Mouse (Mus musculus) lung, postnatal 0 days (tissue): Measurements from ENCODE around the gene Kif5c. TPM values are rescaled to one million over a fixed set of nuclear protein-coding genes. Genes with fewer than 3 reads are reported as not detected.
A peak's percentile ranks its signal among the peaks of the same experiment; 100 is the strongest.

ENCODE experiments used
- ATAC-seq: fragments of 200-750 bp; cut with Nextera tagmentation; 2 replicates; pipeline ENCODE4 v1.8.0; 2017; ENCODE audit warnings: moderate library complexity
- DNase-seq: peaks from one replicate; pipeline ENCODE4 v3.0.0-alpha.2; 2016; ENCODE audit warnings: low spot score
- H3K27ac ChIP-seq: fragments of 300-500 bp; sonication (generic); 2 replicates; pipeline ENCODE4 v1.5.1; 2014; ENCODE audit warnings: antibody characterized with exemption, mild to moderate bottlenecking, low read length, mixed read lengths
- H3K27me3 ChIP-seq: fragments of 300-500 bp; sonication (generic); replicated peaks from 2 replicates; pipeline ENCODE4 v1.6.1; 2014; ENCODE audit warnings: low read length, mixed read lengths; ENCODE audit not compliant: insufficient read depth
- H3K36me3 ChIP-seq: fragments of 300-500 bp; sonication (generic); 2 replicates; pipeline ENCODE4 v1.6.1; 2014; ENCODE audit warnings: low read length, mixed read lengths; ENCODE audit not compliant: insufficient read depth
- H3K4me1 ChIP-seq: fragments of 300-500 bp; sonication (generic); 2 replicates; pipeline ENCODE4 v1.6.1; 2014; ENCODE audit warnings: antibody characterized with exemption, low read depth, low read length, mixed read lengths; ENCODE audit not compliant: insufficient read depth
- H3K4me2 ChIP-seq: fragments of 300-500 bp; sonication (generic); replicated peaks from 2 replicates; pipeline ENCODE4 v1.6.1; 2014; ENCODE audit warnings: low read depth, mild to moderate bottlenecking, low read length, moderate library complexity, mixed read lengths
- H3K4me3 ChIP-seq: fragments of 300-500 bp; sonication (generic); 2 replicates; pipeline ENCODE4 v1.5.1; 2014; ENCODE audit warnings: low read depth, low read length
- H3K9ac ChIP-seq: fragments of 300-500 bp; sonication (generic); replicated peaks from 2 replicates; pipeline ENCODE4 v1.6.1; 2014; ENCODE audit warnings: low read depth, mild to moderate bottlenecking
- H3K9me3 ChIP-seq: fragments of 300-500 bp; sonication (generic); 2 replicates; pipeline ENCODE4 v1.6.1; 2016; ENCODE audit warnings: low read length, mixed read lengths
- CTCF ChIP-seq: IDR thresholded peaks from 2 replicates; pipeline ENCODE4 v1.5.1; 2016; ENCODE audit warnings: antibody characterized with exemption, mild to moderate bottlenecking
- EP300 ChIP-seq: IDR thresholded peaks from 2 replicates; pipeline ENCODE4 v1.6.1; 2016; ENCODE audit warnings: antibody characterized with exemption, mild to moderate bottlenecking, control low read depth
- WGBS: fragments of 180-500 bp; shearing (Covaris S2); extraction: QIAGEN DNeasy Blood & Tissue Kit; methylation state at CpG from one replicate; pipeline ENCODE4 v1.1.7; 2014; 5-methylcytosine and 5-hydroxymethylcytosine counted together
- polyA plus RNA-seq: library from polyadenylated mRNA; unstranded; fragments of >200 nt; fragmentation: Nextera tagmentation; extraction: Ambion mirVana; gene quantifications from 2 replicates; pipeline ENCODE4 v1.2.1, GENCODE M21; 2015

The Kif5c gene
- polyA plus RNA-seq, 1 experiment from 2014 or later = 0.17 TPM

DNA sequence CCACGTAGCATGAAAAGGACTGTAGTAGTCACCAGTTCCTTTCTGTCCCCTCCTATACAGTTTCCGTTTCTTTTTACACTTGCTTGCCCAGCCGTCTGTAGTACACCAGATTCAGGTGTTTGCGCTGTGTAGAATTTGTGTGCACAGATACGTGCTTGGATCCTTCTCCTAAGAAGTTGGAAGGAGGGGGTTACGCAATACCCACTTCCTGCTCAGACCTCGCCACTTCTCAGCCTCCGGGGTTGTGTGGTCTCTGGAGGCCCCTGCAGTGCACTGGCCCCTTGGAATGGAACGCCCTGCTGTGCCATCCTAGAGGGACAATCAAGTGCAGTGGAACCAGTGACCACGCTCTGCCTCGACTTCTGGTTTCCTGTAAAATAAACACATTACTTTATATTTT, 152.1 kb downstream of the Kif5c start:
- 32% methylated on average over 11 of the region's 11 CpGs for WGBS
- no peaks in the 10 kb centered on the region for H3K36me3 ChIP-seq
- TF ChIP-seq EP300 = no peak
- no peak for TF ChIP-seq CTCF
- peak overlapping the region; percentile 23; the same call in 1 of the 2 replicates for H3K4me2 ChIP-seq
- H3K27ac ChIP-seq = no peak overlapping the region
- H3K9ac ChIP-seq = no peak overlapping the region
- no peak overlapping the region for H3K4me3 ChIP-seq
- DNase-seq = peak; percentile 30
- 0 out of 2 replicates have a peak, but pooled peaks cover 8% of the 10 kb centered on the region for H3K27me3 ChIP-seq
- H3K4me1 ChIP-seq = no peaks in the 10 kb centered on the region; the same call in 1 of the 2 replicates
- ATAC-seq = peak; percentile 63
- no peaks in the 10 kb centered on the region for H3K9me3 ChIP-seq

- H3K4me2 ChIP-seq = no peak overlapping the region
- DNase-seq = no peak
Observed at GRCm38 (mm10) chr2:49773194-49773931, 154.3 kb downstream of the Kif5c start.

DNA sequence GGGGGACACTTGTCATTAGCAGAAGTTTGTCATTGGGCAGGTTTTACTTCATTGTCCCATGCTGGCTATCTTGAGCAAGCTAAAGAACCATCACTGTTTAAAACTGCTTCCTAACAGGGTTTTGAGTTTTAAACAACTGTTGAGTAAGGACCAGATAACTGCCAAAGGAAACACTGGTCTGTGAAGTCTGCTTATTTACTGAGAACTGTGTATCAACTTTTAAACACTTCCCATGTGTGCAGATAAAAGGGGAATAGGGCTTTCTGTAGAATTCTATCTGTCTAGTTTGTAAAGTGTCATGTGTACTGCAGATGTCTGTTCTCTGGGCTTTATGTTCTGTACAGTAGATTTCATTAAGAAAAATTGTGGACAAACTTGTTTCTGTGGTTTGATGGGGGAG, 155.1 kb downstream of the Kif5c start:
- no peaks in the 10 kb centered on the region for H3K36me3 ChIP-seq
- H3K4me2 ChIP-seq = no peak overlapping the region
- H3K4me3 ChIP-seq = no peak overlapping the region
- H3K27me3 ChIP-seq = no peaks in the 10 kb centered on the region
- TF ChIP-seq EP300 (no peak), CTCF (no peak)
- no peak overlapping the region for H3K27ac ChIP-seq
- no peaks in the 10 kb centered on the region; the same call in 1 of the 2 replicates for H3K4me1 ChIP-seq
- H3K9me3 ChIP-seq = no peaks in the 10 kb centered on the region
- DNase-seq (no peak), ATAC-seq (no peak)
- H3K9ac ChIP-seq = no peak overlapping the region

More at GRCm38 (mm10) chr2:49773194-49773931, 154.3 kb downstream of the Kif5c start:
- no peaks in the 10 kb centered on the region for H3K36me3 ChIP-seq
- no peak overlapping the region for H3K27ac ChIP-seq
- no peaks in the 10 kb centered on the region; the same call in 1 of the 2 replicates for H3K4me1 ChIP-seq
- H3K9ac ChIP-seq = no peak overlapping the region
- no peaks in the 10 kb centered on the region for H3K27me3 ChIP-seq
- 43% methylated on average over 10 of the region's 10 CpGs for WGBS
- no peaks in the 10 kb centered on the region for H3K9me3 ChIP-seq
- TF ChIP-seq CTCF = no peak
- TF ChIP-seq EP300 = no peak
- no peak overlapping the region for H3K4me3 ChIP-seq
- ATAC-seq = no peak

- H3K27ac ChIP-seq = no peak overlapping the region
- H3K27me3 ChIP-seq = no peaks in the 10 kb centered on the region
- TF ChIP-seq EP300 = no peak
- no peak for TF ChIP-seq CTCF
- 75% methylated on average over 4 of the region's 4 CpGs for WGBS
- no peak overlapping the region for H3K4me2 ChIP-seq
- no peaks in the 10 kb centered on the region for H3K4me1 ChIP-seq
- no peak overlapping the region for H3K9ac ChIP-seq
- ATAC-seq (no peak), DNase-seq (no peak)
- no peaks in the 10 kb centered on the region for H3K9me3 ChIP-seq
- no peak overlapping the region for H3K4me3 ChIP-seq
- H3K36me3 ChIP-seq = no peaks in the 10 kb centered on the region
Observed at GRCm38 (mm10) chr2:49775187-49775586, 156.1 kb downstream of the Kif5c start.

DNA sequence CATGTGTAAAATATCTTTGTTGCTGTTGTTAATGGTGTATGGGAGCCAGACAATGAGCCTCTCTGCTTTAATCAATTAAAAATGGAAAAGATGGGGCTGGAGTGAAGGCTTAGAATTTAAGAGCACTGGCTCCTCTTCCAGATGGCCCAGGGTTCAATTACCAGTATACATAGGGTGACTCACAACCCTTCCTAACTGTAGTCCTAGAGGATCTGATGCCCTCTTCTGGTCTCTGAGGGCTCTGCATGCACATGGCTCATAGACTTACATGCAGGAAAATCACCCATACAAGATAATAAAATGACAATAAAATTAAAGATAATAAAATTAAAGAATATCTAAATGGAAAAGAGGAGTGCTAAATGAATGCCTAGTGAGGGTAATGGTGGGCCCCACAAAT, 156.6 kb downstream of the Kif5c start:
- Histone ChIP-seq H3K4me2 (no peak overlapping the region), H3K4me1 (no peaks in the 10 kb centered on the region), H3K36me3 (no peaks in the 10 kb centered on the region), H3K27me3 (no peaks in the 10 kb centered on the region), H3K4me3 (no peak overlapping the region), H3K9me3 (no peaks in the 10 kb centered on the region), H3K9ac (no peak overlapping the region), H3K27ac (no peak overlapping the region)
- no peak for DNase-seq
- TF ChIP-seq EP300 = no peak
- peak; percentile 53 for TF ChIP-seq CTCF
- ATAC-seq = no peak

DNA sequence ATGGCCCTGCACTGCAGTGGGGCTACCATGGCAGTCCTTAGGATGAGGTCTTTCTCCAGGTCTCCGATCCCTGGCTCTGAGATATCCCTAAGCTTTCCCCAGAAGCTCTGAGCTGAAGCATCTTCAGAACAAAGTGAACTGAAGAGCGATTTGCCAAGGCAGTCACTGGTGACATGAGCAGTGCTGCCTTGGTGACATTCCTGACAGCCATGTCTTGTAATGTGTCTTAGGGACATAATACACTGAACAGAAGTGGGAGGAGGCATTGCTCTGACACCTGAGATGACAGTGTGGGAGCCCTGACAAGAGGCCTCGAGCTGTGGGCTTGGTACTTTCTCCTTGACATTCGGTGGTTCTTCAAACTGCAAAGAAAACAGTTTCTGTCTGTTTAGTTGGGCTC, 157.3 kb downstream of the Kif5c start:
- Histone ChIP-seq H3K9ac (no peak overlapping the region), H3K4me2 (no peak overlapping the region), H3K27ac (no peak overlapping the region), H3K36me3 (no peaks in the 10 kb centered on the region), H3K27me3 (no peaks in the 10 kb centered on the region), H3K9me3 (no peaks in the 10 kb centered on the region), H3K4me1 (no peaks in the 10 kb centered on the region), H3K4me3 (no peak overlapping the region)
- WGBS = 74% methylated on average over 4 of the region's 4 CpGs
- DNase-seq (no peak), ATAC-seq (no peak)
- no peak for TF ChIP-seq CTCF
- no peak for TF ChIP-seq EP300
